Mouse (Mus musculus) intestine, embryonic 14.5 days (tissue): Measurements from ENCODE around the gene Hoxd3. TPM values are rescaled to one million over a fixed set of nuclear protein-coding genes. Genes with fewer than 3 reads are reported as not detected.

ENCODE experiments used
- ATAC-seq: fragments of 200-750 bp; cut with Nextera tagmentation; replicated peaks from 2 replicates; pipeline ENCODE4 v1.8.0; 2017; ENCODE audit warnings: low read depth, moderate number of reproducible peaks, moderate TSS enrichment, moderate library complexity; ENCODE audit not compliant: low FRiP score, low TSS enrichment
- DNase-seq: peaks from one replicate; pipeline ENCODE4 v3.0.0-alpha.2; 2018; ENCODE audit warnings: low spot score
- H3K27ac ChIP-seq: fragments of 300-500 bp; sonication (generic); 2 replicates; pipeline ENCODE4 v1.5.1; 2014; ENCODE audit warnings: low read depth, mild to moderate bottlenecking, control low read depth
- H3K27me3 ChIP-seq: fragments of 300-500 bp; sonication (generic); replicated peaks from 2 replicates; pipeline ENCODE4 v1.6.1; 2014; ENCODE audit warnings: low read length, control low read depth; ENCODE audit not compliant: control insufficient read depth, insufficient read depth
- H3K36me3 ChIP-seq: fragments of 300-500 bp; sonication (generic); 2 replicates; pipeline ENCODE4 v1.6.1; 2014; ENCODE audit warnings: low read length, control low read depth; ENCODE audit not compliant: control insufficient read depth, insufficient read depth
- H3K4me1 ChIP-seq: fragments of 300-500 bp; sonication (generic); replicated peaks from 2 replicates; pipeline ENCODE4 v1.6.1; 2014; ENCODE audit warnings: low read length, control low read depth, mixed read lengths; ENCODE audit not compliant: control insufficient read depth, insufficient read depth
- H3K4me2 ChIP-seq: fragments of 300-500 bp; sonication (generic); 2 replicates; pipeline ENCODE4 v1.6.1; 2014; ENCODE audit warnings: low read length
- H3K4me3 ChIP-seq: fragments of 300-500 bp; sonication (generic); 2 replicates; pipeline ENCODE4 v1.5.1; 2014; ENCODE audit warnings: low read depth, low read length, control low read depth, mixed read lengths
- H3K9ac ChIP-seq: fragments of 300-500 bp; sonication (generic); 2 replicates; pipeline ENCODE4 v1.6.1; 2014; ENCODE audit warnings: mild to moderate bottlenecking, low read length
- H3K9me3 ChIP-seq: fragments of 300-500 bp; sonication (generic); 2 replicates; pipeline ENCODE4 v1.6.1; 2016; ENCODE audit warnings: low read length, control low read depth; ENCODE audit not compliant: control insufficient read depth
- WGBS: fragments of 180-500 bp; shearing (Covaris S2); extraction: QIAGEN DNeasy Blood & Tissue Kit; methylation state at CpG from one replicate; pipeline ENCODE4 v1.1.7; 2014; 5-methylcytosine and 5-hydroxymethylcytosine counted together
- polyA plus RNA-seq: library from polyadenylated mRNA; unstranded; fragments of >200 nt; fragmentation: Nextera tagmentation; extraction: Ambion mirVana; gene quantifications from 2 replicates; pipeline ENCODE4 v1.2.1, GENCODE M21; 2014

The Hoxd3 gene
- polyA plus RNA-seq, 1 experiment from 2014 or later = 27.6 TPM

DNA sequence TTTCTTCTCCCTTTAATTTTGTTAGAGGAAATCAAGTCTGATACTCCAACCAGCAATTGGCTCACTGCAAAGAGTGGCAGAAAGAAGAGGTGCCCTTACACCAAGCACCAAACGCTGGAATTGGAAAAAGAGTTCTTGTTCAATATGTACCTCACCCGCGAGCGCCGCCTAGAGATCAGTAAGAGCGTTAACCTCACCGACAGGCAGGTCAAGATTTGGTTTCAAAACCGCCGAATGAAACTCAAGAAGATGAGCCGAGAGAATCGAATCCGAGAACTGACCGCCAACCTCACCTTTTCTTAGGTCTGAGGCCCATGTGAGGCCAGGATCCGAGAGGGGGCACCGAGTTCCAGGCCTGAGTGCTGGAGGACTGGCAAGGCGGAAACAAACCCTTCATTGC is 17.7 kb upstream of the Hoxd3 start:
- peak overlapping the region; percentile 57; the same call in 1 of the 2 replicates for H3K27ac ChIP-seq

DNA sequence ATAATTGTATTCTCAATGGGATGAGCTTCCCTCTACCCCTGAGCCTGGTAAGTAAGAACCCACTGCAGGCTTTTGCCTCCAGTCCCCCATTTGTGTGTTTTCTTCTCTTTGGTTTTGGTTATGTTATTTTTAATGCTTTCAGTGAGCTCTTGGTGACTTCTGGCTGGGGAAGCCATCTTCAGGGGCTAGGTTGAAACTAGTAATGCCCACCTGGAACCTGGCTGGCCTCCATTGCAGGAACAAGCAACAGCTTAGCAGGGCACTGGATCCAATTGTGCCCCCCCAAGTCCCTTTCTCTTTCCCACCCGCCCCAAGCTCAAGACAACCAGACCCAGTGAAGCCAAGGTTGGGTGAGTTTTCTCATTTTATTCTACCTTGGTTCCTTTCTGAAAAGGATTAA is 16.3 kb upstream of the Hoxd3 start:
- Histone ChIP-seq H3K27me3 (peaks cover 100% of the 10 kb centered on the region), H3K4me1 (no peaks in the 10 kb centered on the region), H3K27ac (peak overlapping the region; percentile 76; the same call in 1 of the 2 replicates), H3K9me3 (no peaks in the 10 kb centered on the region), H3K4me2 (peak overlapping the region; percentile 51; the same call in 1 of the 2 replicates), H3K4me3 (peak overlapping the region; percentile 30; the same call in 1 of the 2 replicates), H3K9ac (peak overlapping the region; percentile 2; the same call in 1 of the 2 replicates), H3K36me3 (no peaks in the 10 kb centered on the region)
- WGBS = 13% methylated on average over 1 of the region's 1 CpGs
- DNase-seq (peak; percentile 51), ATAC-seq (no peak)

More for the DNA sequence above, 17.7 kb upstream of the Hoxd3 start:
- H3K4me1 ChIP-seq = no peaks in the 10 kb centered on the region
- 4% methylated on average over 16 of the region's 16 CpGs for WGBS
- peak overlapping the region; percentile 30 for H3K4me3 ChIP-seq
- H3K36me3 ChIP-seq = no peaks in the 10 kb centered on the region
- no peak overlapping the region for H3K9ac ChIP-seq
- peak overlapping the region; percentile 16; the same call in 1 of the 2 replicates for H3K4me2 ChIP-seq
- peaks cover 100% of the 10 kb centered on the region for H3K27me3 ChIP-seq
- DNase-seq (peak; percentile 77), ATAC-seq (no peak)
- no peaks in the 10 kb centered on the region for H3K9me3 ChIP-seq

DNA sequence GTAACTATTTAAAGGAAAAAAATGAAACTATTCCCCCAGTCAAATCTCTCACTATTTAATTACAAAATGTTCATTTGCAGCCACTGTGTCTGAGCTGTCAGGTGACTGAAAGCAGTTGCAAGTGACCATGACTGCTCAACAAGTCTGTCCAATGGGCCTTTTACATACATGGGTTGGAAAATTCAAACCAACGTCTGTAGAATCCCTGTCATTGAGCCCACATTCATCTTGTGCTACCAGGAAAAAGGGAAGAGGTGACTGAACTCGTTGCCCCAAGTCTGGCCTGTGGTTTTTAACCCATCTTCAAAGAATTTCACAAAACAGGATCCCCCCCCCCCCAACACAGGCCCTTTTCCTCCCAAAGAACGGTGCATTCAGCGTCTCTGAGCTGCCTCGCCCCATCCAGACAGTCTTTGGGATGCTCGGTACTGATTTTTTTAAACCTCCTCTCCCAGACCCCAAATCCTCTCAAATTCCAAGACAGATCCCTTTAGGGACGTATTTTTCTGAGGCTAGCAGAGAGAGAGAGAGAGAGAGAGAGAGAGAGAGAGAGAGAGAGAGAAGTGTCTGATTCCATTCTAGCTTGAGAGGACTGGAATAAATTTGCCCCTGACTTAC is 15.8 kb upstream of the Hoxd3 start:
- peak overlapping the region; percentile 2; the same call in 1 of the 2 replicates for H3K9ac ChIP-seq
- WGBS = 13% methylated on average over 7 of the region's 7 CpGs
- H3K4me3 ChIP-seq = no peak overlapping the region

DNA sequence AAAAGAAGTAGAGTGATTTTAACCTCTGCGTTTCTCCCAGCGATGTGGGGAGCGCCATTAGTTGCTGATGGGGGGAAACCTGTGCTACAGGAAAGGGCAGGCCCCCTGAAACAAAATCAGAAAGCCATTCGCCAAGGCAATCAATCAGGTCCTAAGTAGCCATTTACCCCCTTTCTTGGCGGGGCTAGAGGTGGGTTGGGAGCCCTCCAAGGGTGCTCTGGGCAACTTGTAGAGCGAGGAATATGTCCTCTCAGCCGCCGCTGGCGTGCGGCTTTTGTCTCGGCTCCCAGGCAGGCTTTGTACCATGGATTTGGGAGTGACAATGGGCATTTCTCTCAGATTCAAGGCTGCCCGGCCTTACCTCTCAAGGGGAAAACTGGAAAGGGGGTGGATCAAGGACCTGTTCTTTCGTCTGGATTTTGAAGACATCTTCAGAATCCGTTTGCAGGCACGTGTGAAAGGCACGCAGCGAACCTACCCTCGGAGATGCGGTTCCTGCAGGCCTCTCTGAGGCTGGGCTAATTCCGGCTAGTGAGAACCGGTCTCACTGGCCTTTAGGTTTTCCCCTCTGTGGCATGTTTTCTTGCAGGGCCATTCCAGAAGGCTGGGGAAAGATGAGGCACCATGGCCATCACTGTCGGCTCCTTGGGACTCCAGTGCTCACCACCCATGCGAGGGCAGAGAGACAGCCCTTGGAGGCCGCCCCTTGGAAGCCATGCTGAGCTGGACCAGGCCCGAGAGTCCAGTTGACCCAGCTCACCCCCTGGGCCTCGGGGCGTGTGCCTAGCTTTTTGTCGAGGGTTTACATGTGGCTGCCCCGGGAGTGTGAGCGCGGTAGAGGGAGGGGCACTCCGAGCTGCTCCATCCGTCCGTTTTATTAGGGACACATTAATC is 15.0 kb upstream of the Hoxd3 start:
- H3K9me3 ChIP-seq = no peaks in the 10 kb centered on the region
- DNase-seq (peak; percentile 79), ATAC-seq (no peak; the same call in 1 of the 2 replicates)
- H3K27ac ChIP-seq = peak overlapping the region; percentile 76; the same call in 1 of the 2 replicates
- 5% methylated on average over 34 of the region's 34 CpGs for WGBS
- H3K4me1 ChIP-seq = no peaks in the 10 kb centered on the region
- H3K4me3 ChIP-seq = peak overlapping the region; percentile 16
- no peaks in the 10 kb centered on the region for H3K36me3 ChIP-seq
- peaks cover 100% of the 10 kb centered on the region for H3K27me3 ChIP-seq
- H3K4me2 ChIP-seq = peak overlapping the region; percentile 51
- H3K9ac ChIP-seq = peak overlapping the region; percentile 22; the same call in 1 of the 2 replicates

More for the DNA sequence above, 15.8 kb upstream of the Hoxd3 start:
- H3K27me3 ChIP-seq = peaks cover 100% of the 10 kb centered on the region
- ATAC-seq = no peak
- DNase-seq = peak; percentile 50
- H3K4me1 ChIP-seq = no peaks in the 10 kb centered on the region
- no peaks in the 10 kb centered on the region for H3K9me3 ChIP-seq
- H3K4me2 ChIP-seq = peak overlapping the region; percentile 51
- no peaks in the 10 kb centered on the region for H3K36me3 ChIP-seq
- H3K27ac ChIP-seq = peak overlapping the region; percentile 76

DNA sequence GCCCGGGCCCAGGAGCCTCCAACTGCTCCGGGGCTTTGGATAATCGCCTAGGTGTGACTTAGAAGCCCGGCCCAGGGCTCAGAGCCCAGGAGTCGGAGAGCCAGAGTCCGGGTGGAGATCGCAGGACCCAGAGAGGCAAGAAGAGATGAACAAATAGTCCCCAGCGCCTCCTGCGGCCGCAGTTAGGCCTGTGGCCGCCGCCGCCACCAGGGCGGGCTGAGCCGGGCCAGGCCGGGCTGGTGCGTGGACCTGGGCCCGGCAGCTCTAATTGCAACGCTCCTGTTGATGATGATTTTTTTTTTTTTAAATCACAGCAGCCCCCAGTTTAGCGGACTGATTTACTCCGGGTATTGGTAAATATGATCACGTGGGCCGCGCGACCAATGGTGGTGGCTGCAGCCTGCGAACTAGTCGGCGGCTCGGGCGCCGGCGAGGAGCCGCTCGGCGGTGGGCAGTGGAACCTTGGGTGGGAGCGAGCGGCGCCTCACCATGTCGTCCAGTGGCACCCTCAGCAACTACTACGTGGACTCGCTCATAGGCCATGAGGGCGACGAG is 14.1 kb upstream of the Hoxd3 start, which contains the start of gene Hoxd9:
Hoxd9 (plus strand) TSS at position 161 of the 555 bp plus-strand sequence.
- ATAC-seq (peak; percentile 65), DNase-seq (peak; percentile 85)
- Histone ChIP-seq H3K4me1 (no peaks in the 10 kb centered on the region), H3K27ac (peak within 1 kb of the TSS; percentile 76), H3K9me3 (no peaks in the 10 kb centered on the region), H3K27me3 (peaks cover 99% of the 10 kb centered on the region), H3K36me3 (no peaks in the 10 kb centered on the region), H3K4me2 (peak within 1 kb of the TSS; percentile 51), H3K4me3 (peak within 1 kb of the TSS; percentile 37), H3K9ac (peak within 1 kb of the TSS; percentile 52)
- 2% methylated on average over 43 of the region's 43 CpGs for whole genome bisulfite sequencing

DNA sequence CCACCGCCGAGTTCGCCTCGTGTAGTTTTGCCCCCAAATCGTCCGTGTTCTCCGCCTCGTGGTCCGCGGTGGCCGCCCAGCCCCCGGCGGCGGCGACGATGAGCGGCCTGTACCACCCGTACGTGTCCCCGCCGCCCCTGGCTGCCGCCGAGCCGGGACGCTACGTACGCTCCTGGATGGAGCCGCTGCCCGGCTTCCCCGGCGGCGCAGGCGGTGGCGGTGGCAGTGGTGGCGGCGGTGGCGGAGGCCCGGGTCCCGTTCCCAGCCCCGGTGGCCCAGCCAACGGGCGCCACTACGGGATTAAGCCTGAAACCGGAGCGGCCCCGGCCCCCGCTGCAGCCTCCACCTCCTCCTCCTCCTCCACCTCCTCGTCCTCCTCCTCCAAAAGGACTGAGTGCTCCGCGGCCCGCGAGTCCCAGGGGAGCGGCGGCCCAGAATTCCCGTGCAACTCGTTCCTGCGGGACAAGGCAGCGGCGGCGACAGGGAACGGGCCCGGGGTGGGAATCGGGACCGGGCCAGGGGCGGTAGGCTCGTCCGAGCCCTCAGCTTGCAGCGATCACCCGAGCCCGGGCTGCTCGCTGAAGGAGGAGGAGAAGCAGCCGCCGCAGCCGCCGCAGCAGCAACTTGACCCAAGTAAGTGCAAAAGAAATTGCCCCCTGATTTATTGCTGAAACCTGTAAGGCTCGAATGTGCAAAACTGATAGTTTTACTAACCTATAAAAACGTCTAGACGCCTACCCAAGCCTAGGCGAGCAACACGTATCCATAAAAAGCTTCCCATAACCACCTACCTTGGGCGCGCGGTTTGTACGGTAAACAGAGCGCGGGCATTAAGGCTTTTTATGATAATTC is 13.3 kb upstream of the Hoxd3 start:
- Histone ChIP-seq H3K27ac (peak overlapping the region; percentile 76), H3K9me3 (no peaks in the 10 kb centered on the region), H3K27me3 (peaks cover 99% of the 10 kb centered on the region), H3K4me3 (peak overlapping the region; percentile 37), H3K4me2 (peak overlapping the region; percentile 51), H3K9ac (peak overlapping the region; percentile 52), H3K4me1 (no peaks in the 10 kb centered on the region), H3K36me3 (no peaks in the 10 kb centered on the region)
- peak; percentile 77 for DNase-seq
- under 1% methylated on average over 84 of the region's 86 CpGs for WGBS
- ATAC-seq = no peak

DNA sequence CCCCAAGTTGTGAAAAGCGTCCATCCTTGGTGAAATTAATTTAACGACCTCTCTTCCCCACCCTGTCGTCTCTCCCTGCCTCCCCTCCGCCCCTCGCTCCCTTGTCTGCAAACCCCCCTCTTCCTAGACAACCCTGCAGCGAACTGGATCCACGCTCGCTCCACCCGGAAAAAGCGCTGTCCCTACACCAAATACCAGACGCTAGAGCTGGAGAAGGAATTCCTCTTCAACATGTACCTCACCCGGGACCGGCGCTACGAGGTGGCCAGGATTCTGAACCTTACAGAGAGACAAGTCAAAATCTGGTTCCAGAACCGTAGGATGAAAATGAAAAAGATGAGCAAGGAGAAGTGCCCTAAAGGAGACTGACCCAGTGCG is 12.7 kb upstream of the Hoxd3 start:
- H3K36me3 ChIP-seq = no peaks in the 10 kb centered on the region
- H3K4me2 ChIP-seq = peak overlapping the region; percentile 51
- peak overlapping the region; percentile 37 for H3K4me3 ChIP-seq
- peak overlapping the region; percentile 52 for H3K9ac ChIP-seq
- no peak for ATAC-seq
- DNase-seq = peak; percentile 74
- peak overlapping the region; percentile 76 for H3K27ac ChIP-seq
- no peaks in the 10 kb centered on the region for H3K9me3 ChIP-seq
- H3K27me3 ChIP-seq = peaks cover 99% of the 10 kb centered on the region
- no peaks in the 10 kb centered on the region for H3K4me1 ChIP-seq
- 1% methylated on average over 17 of the region's 17 CpGs for WGBS
